Mouse (Mus musculus): ENCODE data around the gene Dtd1. TPM values are rescaled to one million over a fixed set of nuclear protein-coding genes. Genes with fewer than 3 reads are reported as not detected.

The Dtd1 gene
- polyA plus RNA-seq, 2 experiments = 19.1 to 39.8 TPM

- Histone ChIP-seq H3K4me3 (replicated peaks; ENCODE audit: low read length) (no peak overlapping the region), H3K27ac (replicated peaks; ENCODE audit: low read depth, low read length) (no peak overlapping the region), H3K4me1 (ENCODE audit: control insufficient read depth, insufficient read depth, low read length) (no peaks in the 10 kb centered on the region), H3K9me3 (ENCODE audit: control insufficient read depth, low read length) (no peaks in the 10 kb centered on the region), H3K9ac (ENCODE audit: low read depth, low read length, severe bottlenecking) (no peak overlapping the region), H3K4me2 (replicated peaks; ENCODE audit: low read depth, low read length, severe bottlenecking) (no peak overlapping the region), H3K27me3 (ENCODE audit: control insufficient read depth, insufficient read depth, low read length) (no peaks in the 10 kb centered on the region), H3K36me3 (ENCODE audit: control insufficient read depth, insufficient read depth, low read length) (no peaks in the 10 kb centered on the region)
- TF ChIP-seq POLR2A (IDR thresholded peaks at IDR 0.05; ENCODE audit: borderline replicate concordance, extremely low read depth, insufficient read depth, insufficient read length) = no peak
- DNase-seq (ENCODE audit: low spot score) (no peak), ATAC-seq (ENCODE audit: low FRiP score, low read depth) (no peak)
- WGBS = 95% methylated on average over 2 of the region's 2 CpGs
These were observed 93.1 kb downstream of the Dtd1 start for GRCm38 (mm10) chr2:144692777-144693176.

- no peak overlapping the region for H3K9ac ChIP-seq (ENCODE audit: low read depth, low read length, severe bottlenecking)
- no peak for ATAC-seq (ENCODE audit: low FRiP score, low read depth)
- no peaks in the 10 kb centered on the region for H3K36me3 ChIP-seq (ENCODE audit: control insufficient read depth, insufficient read depth, low read length)
- no peak for DNase-seq (ENCODE audit: low spot score)
- H3K27ac ChIP-seq (replicated peaks; ENCODE audit: low read depth, low read length) = no peak overlapping the region
- H3K4me2 ChIP-seq (replicated peaks; ENCODE audit: low read depth, low read length, severe bottlenecking) = no peak overlapping the region
- WGBS = 85% methylated on average over 2 of the region's 2 CpGs
- no peaks in the 10 kb centered on the region for H3K27me3 ChIP-seq (ENCODE audit: control insufficient read depth, insufficient read depth, low read length)
- no peak for TF ChIP-seq POLR2A (IDR thresholded peaks at IDR 0.05; ENCODE audit: borderline replicate concordance, extremely low read depth, insufficient read depth, insufficient read length)
- no peak overlapping the region for H3K4me3 ChIP-seq (replicated peaks; ENCODE audit: low read length)
- no peaks in the 10 kb centered on the region for H3K4me1 ChIP-seq (ENCODE audit: control insufficient read depth, insufficient read depth, low read length)
- no peaks in the 10 kb centered on the region for H3K9me3 ChIP-seq (ENCODE audit: control insufficient read depth, low read length)
These were observed 95.2 kb downstream of the Dtd1 start for GRCm38 (mm10) chr2:144694923-144695322.

GRCm38 (mm10) chr2:144698046-144698445 lies 98.3 kb downstream of the Dtd1 start:
- TF ChIP-seq POLR2A (IDR thresholded peaks at IDR 0.05; ENCODE audit: borderline replicate concordance, extremely low read depth, insufficient read depth, insufficient read length) = no peak
- Histone ChIP-seq H3K4me2 (replicated peaks; ENCODE audit: low read depth, low read length, severe bottlenecking) (no peak overlapping the region), H3K4me3 (replicated peaks; ENCODE audit: low read length) (no peak overlapping the region), H3K9me3 (ENCODE audit: control insufficient read depth, low read length) (no peaks in the 10 kb centered on the region), H3K27ac (replicated peaks; ENCODE audit: low read depth, low read length) (no peak overlapping the region), H3K9ac (ENCODE audit: low read depth, low read length, severe bottlenecking) (no peak overlapping the region), H3K27me3 (ENCODE audit: control insufficient read depth, insufficient read depth, low read length) (no peaks in the 10 kb centered on the region), H3K36me3 (ENCODE audit: control insufficient read depth, insufficient read depth, low read length) (no peaks in the 10 kb centered on the region), H3K4me1 (ENCODE audit: control insufficient read depth, insufficient read depth, low read length) (peaks cover 3% of the 10 kb centered on the region; the same call in 1 of the 2 replicates)
- DNase-seq (ENCODE audit: low spot score) = no peak
- 89% methylated on average over 12 of the region's 12 CpGs for WGBS
- no peak for ATAC-seq (ENCODE audit: low FRiP score, low read depth)

GRCm38 (mm10) chr2:144700608-144701007 lies 100.9 kb downstream of the Dtd1 start:
- no peak for ATAC-seq (ENCODE audit: low FRiP score, low read depth)
- Histone ChIP-seq H3K4me2 (replicated peaks; ENCODE audit: low read depth, low read length, severe bottlenecking) (no peak overlapping the region), H3K36me3 (ENCODE audit: control insufficient read depth, insufficient read depth, low read length) (no peaks in the 10 kb centered on the region), H3K9me3 (ENCODE audit: control insufficient read depth, low read length) (no peaks in the 10 kb centered on the region), H3K9ac (ENCODE audit: low read depth, low read length, severe bottlenecking) (no peak overlapping the region), H3K27ac (replicated peaks; ENCODE audit: low read depth, low read length) (no peak overlapping the region), H3K4me1 (ENCODE audit: control insufficient read depth, insufficient read depth, low read length) (peaks cover 3% of the 10 kb centered on the region; the same call in 1 of the 2 replicates), H3K27me3 (ENCODE audit: control insufficient read depth, insufficient read depth, low read length) (no peaks in the 10 kb centered on the region), H3K4me3 (replicated peaks; ENCODE audit: low read length) (no peak overlapping the region)
- 33% methylated on average over 11 of the region's 11 CpGs for WGBS
- no peak for TF ChIP-seq POLR2A (IDR thresholded peaks at IDR 0.05; ENCODE audit: borderline replicate concordance, extremely low read depth, insufficient read depth, insufficient read length)
- no peak for DNase-seq (ENCODE audit: low spot score)

- no peak overlapping the region for H3K4me2 ChIP-seq (replicated peaks; ENCODE audit: low read depth, low read length, severe bottlenecking)
- no peaks in the 10 kb centered on the region for H3K9me3 ChIP-seq (ENCODE audit: control insufficient read depth, low read length)
These were observed 101.9 kb downstream of the Dtd1 start for GRCm38 (mm10) chr2:144701415-144702149.

More at GRCm38 (mm10) chr2:144701415-144702149, 101.9 kb downstream of the Dtd1 start:
- Histone ChIP-seq H3K27ac (replicated peaks; ENCODE audit: low read depth, low read length) (no peak overlapping the region), H3K36me3 (ENCODE audit: control insufficient read depth, insufficient read depth, low read length) (no peaks in the 10 kb centered on the region), H3K4me1 (ENCODE audit: control insufficient read depth, insufficient read depth, low read length) (peaks cover 3% of the 10 kb centered on the region; the same call in 1 of the 2 replicates), H3K27me3 (ENCODE audit: control insufficient read depth, insufficient read depth, low read length) (no peaks in the 10 kb centered on the region), H3K9ac (ENCODE audit: low read depth, low read length, severe bottlenecking) (no peak overlapping the region), H3K4me3 (replicated peaks; ENCODE audit: low read length) (no peak overlapping the region)
- no peak for DNase-seq (ENCODE audit: low spot score)
- no peak for ATAC-seq (ENCODE audit: low FRiP score, low read depth)
- WGBS = 93% methylated on average over 3 of the region's 3 CpGs
- no peak for TF ChIP-seq POLR2A (IDR thresholded peaks at IDR 0.05; ENCODE audit: borderline replicate concordance, extremely low read depth, insufficient read depth, insufficient read length)
